Mouse (Mus musculus) right cerebral cortex, postnatal 14 days (tissue): ENCODE results near the gene Lck.
A peak's percentile ranks its signal among the peaks of the same experiment; 100 is the strongest.

ENCODE experiments used
- DNase-seq: peaks from one replicate; pipeline ENCODE4 v3.0.0; 2022

Lck gene

DNA sequence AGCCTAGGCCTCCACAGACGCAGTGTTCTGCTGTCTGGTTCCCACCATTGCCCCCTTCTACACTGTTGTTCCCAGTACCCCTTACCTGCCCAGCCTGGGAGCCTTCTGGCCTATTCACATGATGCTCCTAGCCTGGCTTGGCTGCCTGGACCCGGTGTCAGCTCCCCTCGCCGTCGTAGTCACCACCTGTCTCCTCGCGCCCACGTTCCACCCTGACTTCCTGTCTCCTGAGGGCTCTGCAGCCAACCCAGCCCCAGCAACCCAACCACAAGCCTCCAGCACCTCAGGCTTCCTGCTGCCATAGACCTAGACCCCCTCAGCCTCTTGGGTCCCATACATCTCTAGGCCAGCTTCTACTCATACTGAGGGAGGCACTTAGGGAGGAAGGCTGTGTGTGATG, at the start of gene Lck:
Lck (minus strand) TSS at position 212 of the 400 bp plus-strand sequence.
- DNase-seq = no peak

DNA sequence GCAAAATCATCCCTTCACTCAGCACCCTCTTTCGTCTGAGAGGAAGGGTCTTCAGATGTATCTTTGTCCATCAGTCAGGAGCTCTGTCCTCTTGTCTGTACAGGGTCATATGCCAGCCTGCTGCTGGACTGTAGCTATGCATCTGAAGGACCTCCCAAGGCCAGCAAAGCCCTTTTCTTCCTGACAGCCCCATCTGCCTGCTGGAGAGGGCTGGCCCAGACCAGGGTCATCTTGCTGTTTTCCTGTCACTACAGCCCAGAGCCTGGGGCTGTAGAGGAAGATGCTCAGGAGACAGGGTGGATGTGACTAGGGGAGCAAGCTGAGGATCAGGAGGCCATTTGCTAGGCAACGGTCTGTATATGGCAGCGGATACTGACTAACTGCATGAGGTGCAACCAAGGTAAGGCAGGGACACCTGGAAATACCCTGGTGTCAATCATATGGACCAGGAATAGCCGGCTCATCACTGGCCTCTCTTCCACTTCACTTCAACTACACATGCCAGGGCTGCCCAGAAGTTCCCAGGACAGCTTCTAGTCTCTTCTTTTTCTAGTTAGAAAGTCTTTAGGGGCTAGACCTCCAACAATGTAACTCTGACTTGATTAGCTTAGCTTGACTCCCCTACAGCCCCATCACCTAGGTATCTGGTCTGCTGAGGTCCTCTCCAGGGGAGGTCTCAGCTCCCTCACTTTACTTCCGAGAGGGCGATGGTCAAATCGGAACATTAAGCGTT, 49.5 kb upstream of the Lck start:
- DNase-seq = no peak

DNA sequence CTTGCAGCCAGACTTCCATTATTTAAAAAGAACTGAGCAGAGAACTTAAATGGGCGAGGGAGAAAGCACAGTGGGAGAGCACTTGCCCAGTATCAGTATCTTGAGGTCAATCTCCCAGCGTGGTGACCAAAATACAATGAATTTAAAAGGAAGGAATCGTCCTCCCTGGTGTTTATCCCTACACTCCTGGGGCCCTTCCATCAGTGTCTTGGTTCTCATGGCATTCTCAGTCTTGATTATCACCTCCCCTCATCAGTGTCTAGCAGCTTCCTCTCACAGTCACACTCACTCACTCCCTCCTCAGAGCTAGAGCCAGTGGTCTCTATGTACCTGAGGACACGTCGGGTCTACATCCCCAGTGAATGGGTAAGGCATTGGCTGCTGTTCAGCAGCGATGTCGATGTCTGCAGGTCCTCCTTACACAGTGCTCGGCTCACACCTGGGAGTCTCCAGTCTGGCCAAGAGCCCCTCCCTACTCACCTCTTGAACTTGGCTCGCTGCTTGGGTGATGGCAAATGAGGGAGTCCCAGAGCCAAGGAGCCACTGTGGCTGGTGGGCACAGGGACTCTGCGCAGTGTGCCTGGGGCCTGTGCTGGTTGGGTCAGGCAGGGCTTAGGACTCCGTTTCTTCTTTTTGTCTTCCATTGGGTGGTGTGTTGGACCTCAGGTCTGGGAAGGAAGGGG, 48.8 kb upstream of the Lck start:
- no peak for DNase-seq

DNA sequence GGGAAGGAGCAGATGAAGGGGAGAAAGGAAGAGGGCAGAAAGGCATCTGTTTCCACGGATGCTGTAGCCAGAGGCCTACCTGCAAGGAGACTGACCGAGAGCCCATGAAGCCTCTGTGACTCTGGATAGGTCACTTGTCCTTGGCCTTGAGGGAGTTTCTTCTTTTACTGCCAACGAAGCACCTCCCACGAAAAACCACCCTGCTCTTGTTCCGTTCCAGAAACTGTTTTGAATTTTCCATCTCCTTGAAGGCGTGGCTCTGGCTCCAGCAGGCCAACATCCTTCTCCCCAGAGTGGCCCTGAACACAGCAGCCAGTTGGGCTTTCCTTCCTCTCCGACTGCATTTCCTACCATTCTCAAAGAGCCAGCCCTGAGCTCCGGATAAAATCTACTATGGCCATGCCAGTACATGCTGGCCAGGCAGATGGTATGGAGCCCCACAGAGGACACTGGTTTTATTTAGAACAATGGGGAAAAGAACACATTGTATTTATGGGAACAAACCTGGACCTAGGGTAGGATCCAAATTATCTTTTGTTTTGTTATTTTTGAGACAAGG, 47.9 kb upstream of the Lck start:
- DNase-seq = no peak

DNA sequence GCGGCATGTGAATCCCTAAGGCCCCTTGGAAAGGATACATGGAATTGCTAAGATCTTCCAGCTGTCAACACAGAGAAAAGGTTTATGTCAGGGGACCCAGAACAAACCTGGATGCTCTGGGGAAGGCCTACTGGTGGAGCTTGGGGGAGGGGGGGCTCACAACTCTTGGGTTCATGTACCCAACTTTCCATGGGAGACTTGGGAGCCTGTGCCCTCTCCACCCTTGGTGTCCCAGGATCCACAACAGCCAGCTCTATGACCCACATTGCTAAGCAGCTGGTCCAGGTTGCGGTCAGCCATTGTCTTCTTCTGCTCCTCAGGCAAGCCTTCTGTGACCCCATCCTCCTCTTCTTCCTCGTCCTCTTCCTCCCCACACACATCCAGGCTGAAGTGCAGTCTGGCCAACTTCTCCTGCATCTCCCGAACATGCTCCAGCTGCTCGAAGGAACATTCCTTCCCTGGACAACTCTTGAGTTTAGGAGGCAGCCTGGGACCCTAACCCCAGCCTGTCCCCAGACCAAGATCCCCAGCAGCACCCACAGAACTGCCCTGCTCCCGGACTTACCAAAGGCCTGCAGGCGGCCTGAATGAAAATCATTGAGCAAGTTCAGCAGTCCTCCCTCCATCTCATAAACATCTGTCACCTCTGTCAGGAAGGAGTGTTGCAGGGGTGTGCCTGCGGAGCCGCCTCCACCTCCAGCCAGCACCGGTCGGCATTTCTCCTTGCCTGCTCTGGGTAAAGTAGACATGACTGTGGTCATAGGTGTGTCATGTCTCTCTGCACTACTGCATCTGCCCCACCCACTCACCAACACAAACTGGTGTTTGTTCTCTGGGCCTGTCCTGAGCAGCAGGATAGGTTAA, 47.2 kb upstream of the Lck start:
- no peak for DNase-seq

DNA sequence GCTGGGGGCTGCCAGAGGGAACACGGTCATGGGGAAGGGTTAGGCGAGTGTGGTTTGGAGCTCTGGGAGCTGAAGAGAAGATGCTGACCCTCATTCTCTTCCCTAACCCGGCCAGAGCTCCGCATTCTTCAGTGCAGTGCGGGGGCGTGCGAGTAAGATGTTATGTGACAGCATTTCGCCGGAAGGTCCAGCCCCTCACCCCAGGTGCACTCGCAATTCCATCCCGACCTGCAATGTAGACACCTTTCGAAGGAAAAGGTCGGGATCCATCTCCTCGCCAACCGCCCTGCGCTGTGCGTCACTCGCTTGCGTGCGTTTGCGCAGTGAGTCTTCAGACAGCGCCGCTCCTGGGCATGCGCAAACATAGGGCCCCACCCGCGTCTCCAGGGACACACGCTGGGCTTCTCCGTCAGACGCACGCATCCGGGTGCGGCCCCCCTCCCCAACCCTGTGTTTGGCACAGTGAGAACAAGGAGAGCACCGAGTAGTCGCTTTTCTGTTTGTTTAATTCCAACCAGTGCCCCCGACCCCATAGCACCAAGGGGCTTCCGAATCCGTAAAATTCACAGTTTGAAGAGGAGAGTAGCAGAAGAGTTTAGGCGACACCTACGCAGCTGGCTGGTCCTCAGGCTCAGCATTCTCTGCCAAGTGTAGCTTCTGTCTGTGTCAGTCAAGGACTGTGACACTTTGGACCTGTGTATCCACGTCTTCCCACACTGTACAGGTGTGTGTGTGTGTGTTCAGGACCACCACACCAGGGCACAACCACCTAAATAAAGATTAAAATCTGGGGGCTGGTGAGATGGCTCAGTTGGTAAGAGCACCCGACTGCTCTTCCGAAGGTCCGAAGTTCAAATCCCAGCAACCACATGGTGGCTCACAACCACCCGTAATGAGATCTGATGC, 45.6 kb upstream of the Lck start, which contains the start of gene Iqcc:
Iqcc (minus strand) TSS at position 314 of the 906 bp plus-strand sequence.
- peak; percentile 97 for DNase-seq

DNA sequence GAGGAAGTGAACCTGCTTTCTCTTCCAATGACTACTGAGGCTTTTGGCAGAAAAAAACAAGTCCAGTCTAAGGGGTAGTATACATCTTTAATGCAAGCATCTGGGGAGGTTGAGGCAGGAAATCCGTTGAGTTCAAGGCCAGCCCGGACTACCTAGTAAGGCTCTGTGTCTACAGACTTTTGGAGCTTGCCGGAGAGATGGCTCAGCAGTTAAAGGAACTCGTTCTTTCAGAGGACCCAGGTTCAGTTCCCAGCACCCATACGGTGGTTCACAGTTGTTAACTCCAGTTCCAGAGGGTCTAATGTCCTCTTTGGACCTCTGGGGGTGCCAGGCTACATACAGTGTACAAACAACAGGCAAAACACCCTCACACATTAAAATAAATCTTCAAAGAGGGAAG, 44.6 kb upstream of the Lck start:
- no peak for DNase-seq

DNA sequence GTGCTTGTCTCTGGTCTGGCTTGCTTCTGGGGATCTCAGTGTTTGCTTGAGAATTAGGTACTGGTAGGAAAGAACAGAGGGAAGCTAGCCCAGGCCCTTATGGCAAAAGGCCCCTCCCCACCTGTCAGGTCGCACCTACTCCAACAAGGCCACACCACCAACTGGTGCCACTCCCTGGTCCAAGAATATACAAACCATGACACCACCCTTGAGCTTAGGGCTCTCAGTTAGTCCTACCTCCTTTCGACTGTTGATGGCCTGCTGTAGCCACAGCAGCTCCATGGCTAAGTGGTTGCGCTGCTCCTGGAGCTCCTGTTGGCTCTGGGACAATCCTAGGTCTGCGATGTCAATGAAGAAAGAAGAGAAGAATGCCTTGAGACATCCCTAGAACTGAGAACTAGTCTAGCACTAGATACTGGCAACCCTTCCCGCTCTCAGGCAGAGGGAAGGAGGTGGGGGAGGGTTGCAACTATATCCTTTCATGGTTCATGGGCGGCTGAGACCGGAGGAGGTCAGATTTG, 43.7 kb upstream of the Lck start:
- no peak for DNase-seq

DNA sequence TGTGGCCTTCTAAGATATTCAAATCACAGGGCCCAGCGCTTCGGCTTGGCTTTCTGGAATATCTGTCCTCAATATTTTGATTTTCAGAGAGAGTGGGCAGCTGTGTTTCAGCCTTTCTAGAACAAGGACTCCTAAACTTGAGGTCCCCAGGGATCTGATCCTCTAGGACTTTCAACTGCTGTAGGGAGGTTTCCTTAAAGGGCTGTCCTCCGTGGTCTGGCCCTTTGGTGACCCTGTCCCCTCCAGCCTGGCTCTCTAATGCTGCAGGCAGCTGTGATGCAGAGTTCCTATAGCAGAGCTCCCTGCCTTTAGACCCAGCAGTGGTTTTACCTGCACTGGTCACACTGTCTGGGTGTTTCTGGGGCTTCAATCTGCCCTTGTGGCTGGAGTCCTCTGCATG, 43.2 kb upstream of the Lck start:
- no peak for DNase-seq

DNA sequence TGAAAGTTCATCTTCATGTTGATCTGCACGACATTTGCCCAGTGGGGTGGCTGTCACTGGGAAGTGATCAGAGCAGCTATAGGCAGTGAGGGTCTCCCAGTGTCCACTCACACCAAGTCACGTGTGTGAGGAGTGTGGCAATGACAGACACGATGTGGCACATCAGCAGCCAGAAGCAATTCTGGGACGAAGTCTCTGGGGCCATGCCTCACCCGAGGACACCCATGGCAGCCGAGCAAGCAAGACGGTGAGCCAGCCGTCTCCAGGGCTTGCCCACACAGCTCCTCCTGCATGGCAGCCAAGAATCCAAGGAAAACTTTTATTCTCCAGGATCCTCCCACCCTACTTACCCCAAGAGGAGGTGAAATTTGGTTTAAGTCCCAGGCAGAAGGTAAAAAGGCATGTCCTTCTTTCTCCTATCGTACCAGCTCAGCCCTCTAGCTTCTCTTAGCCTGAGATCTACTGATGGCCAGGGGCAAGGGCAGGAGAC, 42.4 kb upstream of the Lck start:
- DNase-seq = no peak

DNA sequence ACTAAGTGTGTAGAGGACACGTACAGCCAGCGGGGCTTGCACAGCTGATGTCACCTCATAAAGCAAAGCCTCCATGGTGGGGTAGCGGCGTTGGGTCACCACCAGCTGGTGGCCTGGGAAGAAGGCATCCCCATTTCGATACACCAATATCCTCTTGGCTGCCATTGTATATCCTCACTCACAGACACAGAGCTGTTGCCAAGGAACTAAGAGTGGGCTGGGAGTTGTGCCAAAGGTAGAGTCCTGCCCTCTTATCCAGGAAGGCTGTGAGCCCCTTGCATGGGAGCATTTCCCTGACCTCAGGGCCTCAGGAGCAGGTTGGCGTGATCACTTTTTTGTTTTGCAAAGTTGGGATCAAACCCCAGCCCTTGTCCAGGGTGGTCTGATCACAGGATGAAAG, 40.7 kb upstream of the Lck start, which contains the start of gene Dcdc2b:
Dcdc2b (minus strand) TSS at position 165 of the 400 bp plus-strand sequence.
- DNase-seq = no peak

DNA sequence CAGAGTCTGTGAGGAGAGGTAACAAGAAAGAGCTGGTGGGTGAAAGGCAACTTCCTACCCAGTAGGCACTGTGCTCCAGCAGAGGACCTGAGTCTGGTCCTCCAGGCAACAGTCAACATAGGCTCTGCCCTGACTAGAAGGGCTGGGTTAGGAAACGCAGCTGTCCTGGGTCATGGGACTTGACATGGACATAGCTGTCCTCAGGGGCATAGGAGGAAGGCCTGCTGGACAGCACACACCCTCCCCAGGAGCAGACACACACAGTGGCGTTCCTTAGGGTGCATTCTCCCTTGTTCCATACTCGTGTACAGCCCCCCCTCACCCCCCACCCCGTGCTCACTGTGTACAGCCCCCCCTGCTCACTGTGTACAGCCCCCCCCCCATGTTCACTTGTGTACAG, 37.0 kb upstream of the Lck start:
- DNase-seq = no peak

DNA sequence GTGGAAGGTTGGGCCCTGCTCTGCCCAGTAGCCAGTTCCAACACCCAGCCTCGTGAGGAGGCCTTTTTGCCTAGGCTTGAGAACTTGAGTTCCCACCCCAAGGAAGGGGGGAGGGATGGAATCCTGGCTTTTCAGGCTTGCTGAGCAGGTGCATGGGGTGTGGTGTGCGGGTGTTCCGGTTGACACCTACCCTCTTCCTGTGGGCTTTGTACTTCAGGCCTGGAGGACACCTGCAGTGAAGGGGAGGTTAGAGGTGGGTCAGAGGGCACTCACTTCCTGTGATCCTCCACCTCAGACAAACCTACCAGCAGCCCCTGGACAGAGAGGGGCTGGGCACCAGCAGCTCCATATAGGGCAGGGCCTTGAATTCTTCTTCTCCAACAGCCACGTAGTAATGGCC, 36.6 kb upstream of the Lck start:
- DNase-seq = no peak

DNA sequence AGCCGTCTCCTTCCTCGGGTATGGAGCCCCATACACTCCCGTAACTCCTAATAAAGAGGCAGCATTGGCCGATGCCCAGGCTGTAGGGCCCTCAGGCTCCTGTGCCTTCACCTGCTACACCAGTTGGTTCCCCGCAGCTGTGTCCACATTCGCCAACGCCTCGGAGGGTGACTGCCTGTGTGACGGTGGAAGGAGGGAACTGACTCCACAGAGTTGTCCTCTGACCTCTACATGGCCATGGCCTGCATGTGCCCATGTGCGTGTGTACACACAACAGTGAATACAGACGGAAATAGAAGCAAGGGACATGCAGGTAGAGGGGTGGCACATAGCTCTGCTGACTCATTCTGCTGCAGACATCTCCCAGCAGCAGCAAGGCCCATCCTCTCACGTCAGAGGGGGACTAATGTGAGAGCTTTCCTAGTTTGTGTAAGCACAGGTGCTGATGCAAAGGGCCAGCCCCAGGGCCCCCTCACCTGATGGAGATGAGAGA, 35.7 kb upstream of the Lck start:
- DNase-seq = no peak

DNA sequence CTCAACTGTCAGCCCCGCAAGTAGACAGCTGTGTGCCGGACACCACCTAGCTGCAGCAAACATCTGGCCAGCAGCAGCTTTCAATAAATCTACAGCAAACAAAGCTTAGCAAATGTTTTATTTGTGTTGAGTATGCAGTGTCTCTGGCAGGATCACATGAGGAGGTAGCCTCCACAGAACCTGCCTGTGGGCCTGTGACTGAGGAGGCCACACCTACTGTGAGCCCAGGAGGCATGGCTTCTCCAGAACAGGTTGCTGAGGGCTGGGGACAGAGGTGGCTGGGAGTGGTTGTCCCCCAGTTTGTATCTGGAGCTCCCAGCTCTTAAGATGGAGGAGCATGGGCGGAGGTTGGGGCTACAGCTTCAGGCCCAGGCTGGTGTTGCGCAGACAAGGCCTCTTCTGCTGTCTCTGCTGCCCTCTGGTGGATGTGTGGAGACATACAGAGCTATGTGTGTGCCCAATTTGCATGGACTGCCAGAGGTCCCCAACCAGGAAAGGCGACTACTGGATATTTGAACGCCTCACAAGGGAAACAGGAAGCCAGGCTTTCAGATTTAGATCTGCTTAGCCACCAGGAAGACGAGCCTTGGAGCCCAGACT, 35.1 kb upstream of the Lck start:
- DNase-seq = peak; percentile 86

DNA sequence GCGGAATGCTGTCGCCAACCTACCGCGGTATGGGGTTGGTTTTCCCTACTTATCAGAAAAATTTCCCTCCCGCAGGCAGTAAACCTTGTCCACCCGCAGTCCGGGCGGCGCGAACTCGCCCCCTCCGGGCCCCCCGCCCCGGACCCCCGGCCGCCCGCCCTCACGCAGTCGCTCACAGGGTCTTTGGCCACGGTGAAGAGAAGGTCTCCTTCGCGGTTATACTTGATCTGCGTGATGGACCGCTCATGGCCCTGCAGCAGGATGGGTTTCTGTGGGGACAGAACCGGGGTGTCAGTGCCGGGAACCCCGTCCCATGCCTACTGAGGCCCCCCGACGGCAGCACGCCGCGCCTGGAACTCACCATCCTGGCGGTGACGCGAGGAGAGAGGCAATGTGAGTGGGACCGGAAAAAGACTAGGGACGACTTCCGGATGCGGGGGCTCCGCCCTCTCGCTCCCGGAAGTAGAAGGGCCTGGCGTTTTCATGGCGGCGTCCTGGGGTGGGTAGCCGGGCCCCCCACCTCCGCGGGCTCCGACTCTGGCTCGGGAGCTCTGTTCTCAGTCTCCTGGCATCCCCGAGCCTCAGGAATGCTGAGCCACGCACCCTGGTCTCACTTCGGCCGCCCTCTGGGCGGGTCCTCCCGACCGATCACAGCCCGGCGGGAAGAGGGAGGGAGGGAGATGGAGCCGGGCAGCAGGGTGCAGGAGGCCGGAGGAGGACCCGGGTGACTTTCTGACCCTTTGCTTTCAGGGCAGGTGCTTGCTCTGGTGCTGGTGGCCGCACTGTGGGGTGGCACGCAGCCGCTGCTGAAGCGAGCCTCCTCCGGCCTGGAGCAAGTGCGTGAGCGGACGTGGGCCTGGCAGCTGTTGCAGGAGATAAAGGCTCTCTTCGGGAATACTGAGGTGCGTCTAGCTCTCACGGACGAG, 27.1 kb upstream of the Lck start, which contains the start of the genes Eif3i and Tmem234:
Eif3i (minus strand) TSS at position 416 of the 926 bp plus-strand sequence.
Tmem234 (plus strand) TSS at position 436 of the 926 bp plus-strand sequence.
- DNase-seq = peak; percentile 83

DNA sequence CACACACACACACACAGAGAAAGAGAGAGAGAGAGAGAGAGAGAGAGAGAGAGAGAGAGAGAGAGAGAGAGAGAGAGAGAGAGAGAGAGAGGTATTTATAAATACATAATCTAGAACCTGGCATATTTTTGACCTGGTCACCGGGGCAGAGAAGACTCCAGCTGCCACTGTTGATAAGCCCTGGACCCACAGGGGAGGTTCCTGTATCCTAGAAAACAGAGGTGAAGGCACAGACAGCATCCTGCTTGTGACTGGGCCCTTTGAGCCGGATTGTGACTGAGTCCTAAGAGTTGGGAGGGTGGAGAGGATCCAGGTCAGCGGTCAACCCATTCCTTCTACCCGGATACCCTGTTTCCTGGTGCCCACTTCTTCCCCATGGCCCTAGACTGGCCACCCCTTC, 15.4 kb upstream of the Lck start:
- no peak for DNase-seq

DNA sequence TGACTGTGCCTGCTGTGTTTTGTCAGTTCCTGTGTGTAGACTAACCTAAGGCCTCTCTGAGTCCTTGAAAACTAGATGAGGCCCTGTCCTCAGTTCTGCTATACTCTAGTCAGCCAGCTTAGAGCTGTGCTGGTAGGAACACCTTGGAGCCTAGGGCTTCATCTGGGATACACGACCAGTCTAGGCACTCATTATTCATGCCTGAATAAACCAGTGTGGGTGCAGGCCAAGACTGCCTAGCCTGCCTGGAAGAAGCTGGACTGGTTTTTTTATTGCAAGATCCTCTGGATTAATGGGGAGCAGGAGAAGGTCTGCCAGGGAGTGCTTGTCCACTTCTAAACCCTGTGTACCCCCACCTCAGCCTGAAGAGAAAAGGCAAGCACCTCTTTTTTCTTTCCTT, 13.5 kb upstream of the Lck start:
- no peak for DNase-seq

DNA sequence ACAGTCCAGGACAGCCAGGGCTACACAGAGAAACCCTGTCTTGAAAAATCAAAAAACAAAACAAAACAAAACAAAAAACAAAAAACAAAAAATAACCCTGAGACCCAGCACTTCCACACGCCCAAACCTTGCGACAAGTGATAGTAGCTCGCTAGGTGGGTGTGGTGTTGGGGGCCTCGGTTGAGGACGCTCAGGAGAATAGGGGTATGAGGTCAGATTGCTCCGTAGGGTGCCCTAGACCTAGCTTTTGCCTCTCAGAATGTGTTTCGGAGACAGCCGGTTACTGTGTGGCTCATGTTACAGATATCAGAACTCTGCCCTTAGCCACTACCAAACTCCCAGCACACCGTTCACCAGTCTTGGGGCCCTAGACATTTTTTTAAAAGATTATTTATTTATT, 12.3 kb upstream of the Lck start:
- no peak for DNase-seq
